In genomic region chr1:180799253-180799652, GRCm38 (mm10) we compare ENCODE assay signal across 23 mouse cellular contexts.
"Had no signal": no experiment of that assay in that cellular context is flagged by ENCODE, and none has a peak within 500 bp of the region (broad histone marks: within the 10 kb centered on the region; RNA-seq: fewer than 3 reads in every experiment).

No protein-coding gene starts in this region.

- H3K9me3 ChIP-seq: limb, embryonic 10.5 days; limb, embryonic 13.5 days; liver, embryonic 12.5 days; liver, embryonic 15.5 days; lung, embryonic 15.5 days; midbrain, embryonic 10.5 days; neural tube, embryonic 12.5 days; neural tube, embryonic 15.5 days; stomach, embryonic 15.5 days had no signal

- H3K4me3 ChIP-seq: layer of hippocampus, adult 2 months; limb, embryonic 10.5 days; limb, embryonic 13.5 days; liver, embryonic 12.5 days; liver, embryonic 15.5 days; lung, embryonic 15.5 days; midbrain, embryonic 10.5 days; neural tube, embryonic 12.5 days; neural tube, embryonic 15.5 days; stomach, embryonic 15.5 days had no signal

- DNase-seq: kidney, adult 18-20 months; kidney, adult 9 months; kidney, postnatal 14 days; layer of hippocampus, adult 9-11 months; liver; lung, adult 18-20 months; lung, postnatal 10 days; lung, postnatal 36 days; midbrain, embryonic 14.5 days; right cerebral cortex, adult 18-20 months; right cerebral cortex, postnatal 25 days; spleen, adult 18-20 months; thymus, postnatal 25 days had no signal

- H3K9ac ChIP-seq: limb, embryonic 13.5 days; liver, embryonic 12.5 days; liver, embryonic 15.5 days; lung, embryonic 15.5 days; neural tube, embryonic 12.5 days; neural tube, embryonic 15.5 days; stomach, embryonic 15.5 days had no signal

- H3K27ac ChIP-seq: layer of hippocampus, adult 2 months; limb, embryonic 10.5 days; limb, embryonic 13.5 days; liver, embryonic 12.5 days; liver, embryonic 15.5 days; lung, embryonic 15.5 days; midbrain, embryonic 10.5 days; neural tube, embryonic 12.5 days; neural tube, embryonic 15.5 days; stomach, embryonic 15.5 days had no signal

- H3K27me3 ChIP-seq: limb, embryonic 13.5 days; lung, embryonic 15.5 days; neural tube, embryonic 12.5 days; neural tube, embryonic 15.5 days; stomach, embryonic 15.5 days had no signal

- H3K4me2 ChIP-seq: limb, embryonic 13.5 days; liver, embryonic 12.5 days; liver, embryonic 15.5 days; lung, embryonic 15.5 days; neural tube, embryonic 12.5 days; neural tube, embryonic 15.5 days; stomach, embryonic 15.5 days had no signal

- ATAC-seq: liver, embryonic 12.5 days had no signal
